Mouse (Mus musculus): ENCODE data around the gene Clec9a.

GRCm38 (mm10) chr6:129405999-129406398, 2.7 kb upstream of the Clec9a start:
- no peak for TF ChIP-seq POLR2A (IDR thresholded peaks at IDR 0.05; ENCODE audit: borderline replicate concordance, low read depth, low read length)
- no peak for TF ChIP-seq CTCF (IDR thresholded peaks at IDR 0.05; ENCODE audit: low read depth, low read length)

Data from bone marrow macrophage, adult 2 months (primary cell).